ENCODE assay signal across 8 mouse cellular contexts in the genomic region with DNA sequence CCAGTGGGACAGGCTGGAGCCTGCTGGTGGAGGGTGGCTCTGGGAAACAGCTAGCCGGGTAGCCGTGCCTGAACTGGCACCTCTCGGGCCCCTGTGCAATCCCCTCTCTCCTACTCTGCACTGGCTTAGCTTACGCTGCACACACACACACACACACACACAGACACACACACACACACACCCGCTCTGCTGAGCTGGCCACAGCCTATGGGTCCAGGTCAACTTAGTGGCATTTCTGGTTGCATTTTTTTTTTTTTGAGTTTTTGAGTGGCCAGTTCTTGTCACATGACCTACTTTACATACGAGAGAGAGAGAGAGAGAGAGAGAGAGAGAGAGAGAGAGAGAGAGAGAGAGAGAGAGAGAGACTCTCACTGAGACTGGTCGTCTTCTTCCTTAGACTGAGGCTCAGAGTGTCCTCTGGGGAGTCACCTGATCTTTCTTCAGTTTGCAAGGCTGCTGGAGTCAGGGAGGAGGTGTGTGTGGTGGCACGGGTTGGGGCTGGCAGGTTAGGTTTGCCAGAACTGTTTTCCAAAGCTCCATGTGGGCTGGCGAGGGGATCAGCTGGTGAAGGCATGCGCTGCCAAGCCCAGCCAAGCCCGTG. TPM values are rescaled to one million over a fixed set of nuclear protein-coding genes. Genes with fewer than 3 reads are reported as not detected.
DNase-seq lines count a peak whose midpoint lies in the region; ATAC-seq and TF ChIP-seq lines count a peak whose summit lies in the region.

No protein-coding gene starts in this region.

- no peak overlapping the region for H3K4me3 ChIP-seq in liver, adult 2 months (ENCODE audit: insufficient read depth, low read depth, low read length)
- no peak overlapping the region for H3K4me3 ChIP-seq in liver, embryonic 11.5 days (ENCODE audit: low read depth, low read length)
- H3K4me3 ChIP-seq in heart, embryonic 16.5 days (ENCODE audit: low read length) = no peak overlapping the region
- no peak overlapping the region for H3K4me3 ChIP-seq in neural tube, embryonic 15.5 days (replicated peaks)

- H3K79me2 ChIP-seq in liver, adult 2 months (ENCODE audit: control insufficient read depth, insufficient read depth, low read length) = peaks cover 33% of the 10 kb centered on the region; the same call in 1 of the 2 replicates

- no peak overlapping the region for H3K4me2 ChIP-seq in liver, embryonic 11.5 days
- peak overlapping the region; percentile 11 for H3K4me2 ChIP-seq in heart, embryonic 16.5 days (ENCODE audit: low read depth, low read length)
- peak overlapping the region; percentile 33; the same call in 1 of the 2 replicates for H3K4me2 ChIP-seq in neural tube, embryonic 15.5 days

- H3K4me1 ChIP-seq in liver, adult 2 months (ENCODE audit: control insufficient read depth, insufficient read depth, low read length) = peaks cover 8% of the 10 kb centered on the region; the same call in 1 of the 2 replicates
- H3K4me1 ChIP-seq in liver, embryonic 11.5 days (replicated peaks; ENCODE audit: control insufficient read depth, insufficient read depth, low read length) = peaks cover 46% of the 10 kb centered on the region
- H3K4me1 ChIP-seq in heart, embryonic 16.5 days (ENCODE audit: control insufficient read depth, insufficient read depth, low read length) = peaks cover 76% of the 10 kb centered on the region
- H3K4me1 ChIP-seq in neural tube, embryonic 15.5 days = peaks cover 82% of the 10 kb centered on the region

- H3K36me3 ChIP-seq in liver, adult 2 months (ENCODE audit: control insufficient read depth, insufficient read depth, low read length) = no peaks in the 10 kb centered on the region
- peaks cover 2% of the 10 kb centered on the region; the same call in 1 of the 2 replicates for H3K36me3 ChIP-seq in liver, embryonic 11.5 days (ENCODE audit: control insufficient read depth, insufficient read depth, low read length)
- peaks cover 11% of the 10 kb centered on the region for H3K36me3 ChIP-seq in heart, embryonic 16.5 days (ENCODE audit: control insufficient read depth, insufficient read depth)
- peaks cover 3% of the 10 kb centered on the region; the same call in 1 of the 2 replicates for H3K36me3 ChIP-seq in neural tube, embryonic 15.5 days

- peak overlapping the region; percentile 35 for H3K9ac ChIP-seq in liver, adult 2 months (ENCODE audit: low read depth, low read length)
- H3K9ac ChIP-seq in liver, embryonic 11.5 days (ENCODE audit: low read depth, low read length) = no peak overlapping the region
- peak overlapping the region; percentile 32 for H3K9ac ChIP-seq in heart, embryonic 16.5 days (ENCODE audit: low read length)
- 0 out of 2 replicates have a peak overlapping the region, but pooled peaks have one; percentile 37 for H3K9ac ChIP-seq in neural tube, embryonic 15.5 days (replicated peaks)

- no peak for TF ChIP-seq CTCF in liver, adult 2 months (IDR thresholded peaks at IDR 0.05; ENCODE audit: low read depth, low read length)

- no peak for TF ChIP-seq POLR2A in liver, adult 2 months (IDR thresholded peaks at IDR 0.05; ENCODE audit: extremely low read depth, insufficient read depth, low read length)

- no peak for ATAC-seq in liver, embryonic 11.5 days (replicated peaks; ENCODE audit: low FRiP score)
- no peak for ATAC-seq in heart, embryonic 16.5 days (replicated peaks; ENCODE audit: extremely low read depth, insufficient read depth, low FRiP score)
- no peak for ATAC-seq in neural tube, embryonic 15.5 days (ENCODE audit: low FRiP score)

- WGBS in liver, adult 2 months = 71% methylated on average over 11 of the region's 11 CpGs
- WGBS in liver, embryonic 11.5 days = 65% methylated on average over 11 of the region's 11 CpGs
- WGBS in heart, embryonic 16.5 days = 40% methylated on average over 11 of the region's 11 CpGs
- 35% methylated on average over 11 of the region's 11 CpGs for WGBS in neural tube, embryonic 15.5 days

- peak overlapping the region; percentile 64 for H3K27ac ChIP-seq in liver, adult 2 months (replicated peaks; ENCODE audit: insufficient read depth, low read depth, low read length)
- H3K27ac ChIP-seq in liver, embryonic 11.5 days (ENCODE audit: low read depth, low read length) = no peak overlapping the region
- peak overlapping the region; percentile 59 for H3K27ac ChIP-seq in heart, embryonic 16.5 days (ENCODE audit: low read length)
- peak overlapping the region; percentile 60; the same call in 1 of the 2 replicates for H3K27ac ChIP-seq in neural tube, embryonic 15.5 days (replicated peaks)

- no peaks in the 10 kb centered on the region for H3K27me3 ChIP-seq in liver, adult 2 months (ENCODE audit: control insufficient read depth, insufficient read depth, low read length)
- no peaks in the 10 kb centered on the region for H3K27me3 ChIP-seq in liver, embryonic 11.5 days (replicated peaks; ENCODE audit: control insufficient read depth, insufficient read depth, low read length)
- no peaks in the 10 kb centered on the region for H3K27me3 ChIP-seq in heart, embryonic 16.5 days (ENCODE audit: control insufficient read depth, insufficient read depth, low read length)
- no peaks in the 10 kb centered on the region for H3K27me3 ChIP-seq in neural tube, embryonic 15.5 days (replicated peaks)

- no peaks in the 10 kb centered on the region for H3K9me3 ChIP-seq in liver, embryonic 11.5 days (ENCODE audit: control insufficient read depth, low read length)
- no peaks in the 10 kb centered on the region for H3K9me3 ChIP-seq in heart, embryonic 16.5 days (replicated peaks; ENCODE audit: control insufficient read depth, low read length)
- no peaks in the 10 kb centered on the region for H3K9me3 ChIP-seq in neural tube, embryonic 15.5 days (replicated peaks)

- DNase-seq in liver, adult 2 months (ENCODE audit: extremely low read depth, low read depth, low spot score) = no peak
- DNase-seq in liver, embryonic 11.5 days (ENCODE audit: low spot score) = no peak
- peak; percentile 84 for DNase-seq in cerebellum, adult 8-10 months
- no peak for DNase-seq in thymus, postnatal 4 days
- no peak for DNase-seq in layer of hippocampus, postnatal 25 days (ENCODE audit: extremely low spot score in 1 of 2, low spot score in 1 of 2)
- DNase-seq in urinary bladder, postnatal 25 days (ENCODE audit: low spot score) = no peak

RNA-seq across cellular contexts. Expression of gene Sec14l1, which starts 3.9 kb away (rescaled TPM):
- 4.6 and 6.0 TPM in 2 replicates for total RNA-seq in liver, adult 2 months (2014; rRNA removed)
- polyA plus RNA-seq in liver, adult 2 months (2012; rRNA removed) = 6.7 and 8.2 TPM in 2 replicates
- polyA plus RNA-seq in liver, embryonic 11.5 days (2014; fragmentation: Nextera tagmentation; extraction: Ambion mirVana) = 20.9 and 22.8 TPM in 2 replicates
- polyA plus RNA-seq in heart, embryonic 16.5 days (2015; fragmentation: Nextera tagmentation; extraction: Ambion mirVana) = 51.0 and 54.9 TPM in 2 replicates
- 52.0 and 52.1 TPM in 2 replicates for polyA plus RNA-seq in neural tube, embryonic 15.5 days (2015; fragmentation: Nextera tagmentation; extraction: Ambion mirVana)
- 100 to 1,000 TPM; 216 to 234 TPM for total RNA-seq in layer of hippocampus, postnatal 25 days (2021)
